Mouse (Mus musculus) E14TG2a.4 (cell line): ENCODE data around the gene Slc26a6.

Source experiments
- CTCF ChIP-seq: conservative IDR thresholded peaks from 2 replicates; pipeline ENCODE4 v1.5.1; 2014; ENCODE audit warnings: low read length
- NANOG ChIP-seq: IDR thresholded peaks from 2 replicates; pipeline ENCODE4 v1.6.1; 2014; ENCODE audit warnings: borderline replicate concordance, low read length, mixed read lengths
- POU5F1 ChIP-seq: IDR thresholded peaks from 2 replicates; pipeline ENCODE4 v1.6.1; 2014; ENCODE audit warnings: low read length, borderline replicate concordance

DNA sequence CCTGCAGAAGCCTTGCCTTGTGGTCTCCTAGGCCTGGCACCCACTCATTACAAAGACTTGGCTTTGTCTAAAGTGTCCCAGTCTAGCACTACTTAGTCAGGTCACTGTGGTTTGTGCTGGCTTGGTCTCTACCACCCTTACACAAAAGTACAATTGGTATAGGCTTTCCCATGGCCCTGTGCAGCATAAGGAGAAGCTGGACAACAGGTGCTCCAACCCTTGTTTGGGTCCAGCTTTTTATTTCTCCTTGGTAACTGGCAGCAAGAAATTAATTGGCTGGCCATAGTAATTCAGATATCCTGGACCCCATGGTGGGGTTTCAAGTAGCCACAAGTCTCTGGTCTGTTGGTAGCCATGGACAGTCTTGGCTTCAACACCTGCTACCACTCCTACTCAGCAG lies 46.7 kb upstream of the Slc26a6 start:
- TF ChIP-seq NANOG (no peak), CTCF (no peak), POU5F1 (no peak)
